Mouse (Mus musculus) heart, adult 2 months (tissue): Measurements from ENCODE around the gene Zbtb37. TPM values are rescaled to one million over a fixed set of nuclear protein-coding genes. Genes with fewer than 3 reads are reported as not detected.
"Not testable (repeated sequence)": the region's sequence is repeated elsewhere in the genome, so short reads cannot be mapped to it uniquely, and the experiment has no call there.

ENCODE experiments used
- DNase-seq, 2 experiments: peaks; one replicate each; pipeline ENCODE4 v3.0.0; 2021
- H3K27ac ChIP-seq: fragments of 200-600 bp; 2 replicates; pipeline ENCODE4 v1.8.1; 2022
- H3K27me3 ChIP-seq: fragments of 200-500 bp; 2 replicates; pipeline ENCODE4 v1.6.1; 2012; ENCODE audit warnings: mild to moderate bottlenecking, low read length, inconsistent platforms, mixed read lengths; ENCODE audit not compliant: control insufficient read depth, insufficient read depth
- H3K36me3 ChIP-seq: fragments of 200-500 bp; 2 replicates; pipeline ENCODE4 v1.6.1; 2012; ENCODE audit warnings: low read length, inconsistent platforms; ENCODE audit not compliant: control insufficient read depth, insufficient read depth
- H3K4me1 ChIP-seq: fragments of 200-500 bp; 2 replicates; pipeline ENCODE4 v1.6.1; 2011; ENCODE audit warnings: low read length; ENCODE audit not compliant: control insufficient read depth, insufficient read depth
- H3K4me3 ChIP-seq: fragments of 200-600 bp; 2 replicates; pipeline ENCODE4 v1.8.1; 2022
- H3K79me2 ChIP-seq: fragments of 200-500 bp; replicated peaks from 2 replicates; pipeline ENCODE4 v1.6.1; 2012; ENCODE audit warnings: mild to moderate bottlenecking, inconsistent platforms, low read length, moderate library complexity, mixed read lengths; ENCODE audit not compliant: control insufficient read depth, insufficient read depth
- H3K9ac ChIP-seq: fragments of 200-500 bp; 2 replicates; pipeline ENCODE4 v1.6.1; 2012; ENCODE audit warnings: low read depth, mild to moderate bottlenecking, control low read depth, inconsistent platforms, low read length, mixed read lengths
- CTCF ChIP-seq: fragments of 200-600 bp; IDR thresholded peaks from 2 replicates; pipeline ENCODE4 v1.8.1; 2022; ENCODE audit warnings: antibody characterized with exemption, mild to moderate bottlenecking, moderate library complexity
- EP300 ChIP-seq: fragments of 200-500 bp; IDR thresholded peaks from 2 replicates; pipeline ENCODE4 v1.6.1; 2011; ENCODE audit warnings: low read depth, low read length, control low read depth; ENCODE audit not compliant: insufficient read depth
- POLR2A ChIP-seq: fragments of 200-500 bp; IDR thresholded peaks from 2 replicates; pipeline ENCODE4 v1.6.1; 2011; ENCODE audit warnings: mild to moderate bottlenecking, low read depth, low read length, control low read depth; ENCODE audit not compliant: insufficient read depth
- WGBS: fragments of 180-500 bp; shearing (Covaris S2); methylation state at CpG from one replicate; pipeline ENCODE4 v1.1.7; 2018; 5-methylcytosine and 5-hydroxymethylcytosine counted together
- intact Hi-C: fragments of 180-260 bp; cut with DNase I; formaldehyde crosslinking; loops from one replicate; pipeline ENCODE4 v1.15.1; 2025
- polyA plus RNA-seq: library from polyadenylated mRNA; depleted of rRNA; stranded (reverse); fragments of >200 nt; gene quantifications from 2 replicates; pipeline ENCODE4 v1.2.3, GENCODE M21; 2012
- total RNA-seq, 2 experiments: library from RNA; stranded (reverse); gene quantifications; 2 replicates each; pipeline ENCODE4 v1.2.3; 2021

Zbtb37 gene
- total and polyA plus RNA-seq, 3 experiments: 1.8 to 14.2 (median 13.8) TPM

- no peak overlapping the region for H3K4me3 ChIP-seq
- WGBS: 80% methylated on average over 15 of the region's 15 CpGs
- H3K27me3 ChIP-seq: no peaks in the 10 kb centered on the region
- TF ChIP-seq POLR2A: no peak
- no peak for TF ChIP-seq EP300
- TF ChIP-seq CTCF: no peak
- no peaks in the 10 kb centered on the region for H3K79me2 ChIP-seq
- no peak overlapping the region for H3K27ac ChIP-seq
- no peak overlapping the region for H3K9ac ChIP-seq
- H3K4me1 ChIP-seq: no peaks in the 10 kb centered on the region
- no peak for DNase-seq
- intact Hi-C loops: no loop called here
- H3K36me3 ChIP-seq: no peaks in the 10 kb centered on the region
Measured at GRCm38 (mm10) chr1:160989395-160989794, 45.3 kb downstream of the Zbtb37 start.

- Histone ChIP-seq H3K4me1 (no peaks in the 10 kb centered on the region), H3K27me3 (no peaks in the 10 kb centered on the region), H3K36me3 (no peaks in the 10 kb centered on the region), H3K27ac (no peak overlapping the region), H3K9ac (no peak overlapping the region), H3K79me2 (no peaks in the 10 kb centered on the region), H3K4me3 (no peak overlapping the region)
- no peak for DNase-seq
- TF ChIP-seq POLR2A: no peak
- no peak for TF ChIP-seq EP300
- TF ChIP-seq CTCF: no peak
- 84% methylated on average over 17 of the region's 17 CpGs for WGBS
- intact Hi-C loops: no loop called here
Measured at GRCm38 (mm10) chr1:160986881-160987635, 47.6 kb downstream of the Zbtb37 start.

GRCm38 (mm10) chr1:160985477-160985876 is 49.2 kb downstream of the Zbtb37 start:
- Histone ChIP-seq H3K9ac (no peak overlapping the region), H3K27me3 (no peaks in the 10 kb centered on the region), H3K4me1 (no peaks in the 10 kb centered on the region), H3K79me2 (no peaks in the 10 kb centered on the region), H3K27ac (no peak overlapping the region), H3K36me3 (no peaks in the 10 kb centered on the region), H3K4me3 (no peak overlapping the region)
- TF ChIP-seq EP300 (no peak), POLR2A (no peak), CTCF (no peak)
- DNase-seq: no peak
- intact Hi-C loops: no loop called here
- 79% methylated on average over 6 of the region's 6 CpGs for WGBS

GRCm38 (mm10) chr1:160984731-160985130 is 49.9 kb downstream of the Zbtb37 start:
- WGBS: 89% methylated on average over 1 of the region's 1 CpGs
- DNase-seq, H3K27me3 ChIP-seq, H3K4me3 ChIP-seq, H3K9ac ChIP-seq, H3K27ac ChIP-seq, H3K4me1 ChIP-seq, H3K36me3 ChIP-seq, intact Hi-C loops, H3K79me2 ChIP-seq: not testable (repeated sequence)

GRCm38 (mm10) chr1:160982887-160983286 is 51.8 kb downstream of the Zbtb37 start:
- TF ChIP-seq CTCF: no peak
- no peak for TF ChIP-seq POLR2A
- TF ChIP-seq EP300: no peak
- no peak for DNase-seq
- no peak overlapping the region for H3K4me3 ChIP-seq
- no peaks in the 10 kb centered on the region for H3K36me3 ChIP-seq
- no peak overlapping the region for H3K27ac ChIP-seq
- no peaks in the 10 kb centered on the region for H3K27me3 ChIP-seq
- intact Hi-C loops: no loop called here
- no peaks in the 10 kb centered on the region for H3K79me2 ChIP-seq
- WGBS: 46% methylated on average over 3 of the region's 3 CpGs
- no peaks in the 10 kb centered on the region for H3K4me1 ChIP-seq
- H3K9ac ChIP-seq: no peak overlapping the region

- intact Hi-C loops: no loop called here
- Histone ChIP-seq H3K27ac (no peak overlapping the region), H3K4me1 (no peaks in the 10 kb centered on the region), H3K36me3 (no peaks in the 10 kb centered on the region), H3K9ac (no peak overlapping the region), H3K4me3 (no peak overlapping the region), H3K79me2 (no peaks in the 10 kb centered on the region), H3K27me3 (no peaks in the 10 kb centered on the region)
- no peak for DNase-seq
- 94% methylated on average over 4 of the region's 4 CpGs for WGBS
- no peak for TF ChIP-seq EP300
- TF ChIP-seq CTCF: no peak
- TF ChIP-seq POLR2A: no peak
Measured at GRCm38 (mm10) chr1:160981337-160981736, 53.3 kb downstream of the Zbtb37 start.
